In the genomic region with DNA sequence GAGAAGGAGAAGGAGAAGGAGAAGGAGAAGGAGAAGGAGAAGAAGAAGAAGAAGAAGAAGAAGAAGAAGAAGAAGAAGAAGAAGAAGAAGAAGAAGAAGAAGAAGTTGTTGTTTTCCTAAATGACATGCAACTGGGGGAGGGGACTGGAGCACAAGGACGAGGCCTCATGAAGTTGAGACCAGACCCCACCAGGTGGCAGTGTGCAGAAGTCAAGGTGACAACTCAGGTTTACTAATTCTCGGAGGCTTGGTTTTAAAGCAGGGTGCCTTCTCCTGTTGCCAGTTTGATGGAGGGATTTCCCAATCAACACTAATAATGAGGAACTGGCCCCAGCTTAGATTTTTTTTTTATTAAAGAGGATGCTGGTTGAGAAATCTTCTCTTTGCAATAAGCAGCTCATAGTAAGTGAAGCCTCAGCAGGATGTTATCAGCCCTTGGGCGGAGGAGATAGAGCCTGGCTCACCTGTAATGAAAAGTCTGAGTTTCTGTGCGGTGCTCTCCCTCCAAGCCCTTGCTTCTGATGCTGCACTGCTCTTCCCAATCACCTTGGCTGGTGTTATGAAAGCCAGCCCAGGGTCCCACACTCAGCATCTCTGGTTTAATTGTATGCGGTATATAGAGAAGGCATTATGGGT, we compare ENCODE assay signal across 9 mouse cellular contexts.
DNase-seq lines count a peak whose midpoint lies in the region; ATAC-seq and TF ChIP-seq lines count a peak whose summit lies in the region.
"Had no signal": no experiment of that assay in that cellular context is flagged by ENCODE, and none has a peak within 500 bp of the region (broad histone marks: within the 10 kb centered on the region; RNA-seq: fewer than 3 reads in every experiment).

No protein-coding gene starts in this region.

- H3K36me3 ChIP-seq in E14TG2a.4 (ENCODE audit: insufficient read depth, low read length): no peaks in the 10 kb centered on the region
- H3K36me3 ChIP-seq in embryonic facial prominence, embryonic 10.5 days (replicated peaks): no peaks in the 10 kb centered on the region

- H3K27me3 ChIP-seq in E14TG2a.4 (ENCODE audit: insufficient read depth, low read length): no peaks in the 10 kb centered on the region
- H3K27me3 ChIP-seq in embryonic facial prominence, embryonic 10.5 days (replicated peaks; ENCODE audit: low read depth, poor library complexity, severe bottlenecking): no peaks in the 10 kb centered on the region

- no peaks in the 10 kb centered on the region for H3K9me3 ChIP-seq in E14TG2a.4 (ENCODE audit: low read length)
- no peaks in the 10 kb centered on the region for H3K9me3 ChIP-seq in embryonic facial prominence, embryonic 10.5 days

- peak; percentile 68 for TF ChIP-seq CTCF in layer of hippocampus, adult 2 months (conservative IDR thresholded peaks at IDR 0.05)
- peak; percentile 14; the same call in 1 of the 2 replicates for TF ChIP-seq CTCF in E14TG2a.4 (conservative IDR thresholded peaks at IDR 0.05; ENCODE audit: low read length)

- intact Hi-C loops in left cerebral cortex, postnatal 10 days (cut with DNase I): loop anchor here (10.0 kb wide), 1 partner anchor 338 kb away; no protein-coding TSS in a partner anchor

- peaks cover 3% of the 10 kb centered on the region; the same call in 1 of the 2 replicates for H3K4me1 ChIP-seq in E14TG2a.4 (replicated peaks; ENCODE audit: low read depth, low read length)
- 0 out of 2 replicates have a peak, but pooled peaks cover 10% of the 10 kb centered on the region for H3K4me1 ChIP-seq in embryonic facial prominence, embryonic 10.5 days

- no peak for ATAC-seq in erythroid progenitor cell, adult 5-6 weeks (replicated peaks; ENCODE audit: low FRiP score, poor library complexity, severe bottlenecking)

- H3K27ac ChIP-seq in layer of hippocampus, adult 2 months: no peak overlapping the region
- H3K27ac ChIP-seq in embryonic facial prominence, embryonic 10.5 days (replicated peaks): no peak overlapping the region

- WGBS in embryonic facial prominence, embryonic 10.5 days: 66% methylated on average over 5 of the region's 5 CpGs

- H3K4me3 ChIP-seq in layer of hippocampus, adult 2 months: no peak overlapping the region
- no peak overlapping the region for H3K4me3 ChIP-seq in E14TG2a.4 (replicated peaks; ENCODE audit: low read length)
- no peak overlapping the region for H3K4me3 ChIP-seq in embryonic facial prominence, embryonic 10.5 days
- H3K4me3 ChIP-seq: erythroblast, embryonic 14.5 days had no signal

- DNase-seq in layer of hippocampus, adult 2 months (ENCODE audit: low spot score in 2 of 2): peak in 1 of 2 experiments; percentile 49
- DNase-seq in layer of hippocampus, adult 9-11 months: no peak
- DNase-seq in adrenal gland, postnatal 10 days: peak; percentile 68
- DNase-seq in embryonic facial prominence, embryonic 10.5 days (ENCODE audit: low spot score): peak; percentile 65
- DNase-seq in left cerebral cortex, postnatal 10 days (ENCODE audit: extremely low spot score in 1 of 2, low spot score in 2 of 2): peak; percentile 8 to 64
- peak; percentile 74 for DNase-seq in retina, embryonic 14.5 days (ENCODE audit: low spot score)
